Mouse (Mus musculus): ENCODE data around the gene Cdkl4. TPM values are rescaled to one million over a fixed set of nuclear protein-coding genes. Genes with fewer than 3 reads are reported as not detected.
"Not testable (repeated sequence)": the region's sequence is repeated elsewhere in the genome, so short reads cannot be mapped to it uniquely, and the experiment has no call there.

The Cdkl4 gene
- total RNA-seq, 4 experiments from 2014 or later = 0.11 to 0.26 (median 0.25) TPM; not detected in 1

DNA sequence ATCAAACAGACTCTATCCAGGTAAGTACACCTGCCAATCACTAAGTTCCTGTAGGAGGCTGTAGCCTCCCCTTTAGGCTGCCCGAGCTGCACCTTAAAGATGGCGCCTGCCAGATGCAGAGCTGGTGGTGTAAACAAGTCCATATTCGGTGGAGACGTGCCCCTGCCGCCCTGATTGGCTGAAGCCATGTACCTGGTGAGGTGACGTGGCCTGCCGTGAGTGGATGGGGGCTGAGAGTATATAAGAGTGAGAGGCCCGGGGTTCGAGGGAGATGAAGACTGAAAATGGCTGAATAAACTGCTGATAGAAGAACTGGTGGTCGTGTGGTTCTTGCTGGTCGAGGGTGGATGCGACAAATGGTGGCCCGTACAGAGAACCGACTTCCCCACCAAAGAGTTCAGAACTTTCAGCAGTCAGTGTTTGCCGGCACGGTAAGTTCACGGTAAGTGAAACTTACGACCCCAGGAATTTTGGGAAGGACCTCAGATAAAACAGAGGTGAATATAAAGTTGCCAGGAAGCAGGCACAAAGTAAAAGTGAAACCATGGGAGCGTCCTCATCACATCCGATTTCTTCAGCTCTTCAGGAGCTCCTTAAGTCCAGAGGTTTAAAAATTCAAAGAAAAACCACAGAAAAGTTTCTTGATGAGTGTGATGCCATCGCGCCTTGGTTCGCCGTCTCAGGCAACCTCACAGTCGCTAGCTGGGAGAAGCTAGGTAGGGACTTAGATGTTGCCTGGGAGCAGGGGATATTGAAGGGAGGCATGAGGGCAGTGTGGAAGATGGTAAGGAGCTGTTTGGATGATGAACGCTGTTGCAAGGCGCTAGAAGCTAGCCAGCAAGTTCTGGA lies 13.6 kb downstream of the Cdkl4 start:
- DNase-seq (ENCODE audit: low spot score) = peak; percentile 16

DNA sequence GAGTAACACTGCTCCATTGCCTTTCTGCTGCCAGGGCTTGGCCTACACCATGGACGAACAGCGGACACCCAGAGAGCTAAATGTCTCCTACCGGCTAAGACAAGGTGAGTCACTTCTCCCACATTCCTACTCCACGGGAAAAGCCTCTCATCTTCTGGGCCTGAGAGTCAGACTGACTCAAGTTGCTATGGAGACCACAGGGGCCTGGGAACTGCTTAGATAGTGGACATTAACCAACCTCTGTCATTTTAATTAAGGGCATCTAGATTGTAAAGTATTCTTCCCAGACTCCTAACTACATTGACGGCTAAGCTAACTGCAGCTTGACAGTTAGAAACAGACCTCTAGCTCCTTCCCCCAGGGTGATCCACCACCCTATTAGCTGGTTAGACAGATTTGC lies 14.8 kb downstream of the Cdkl4 start:
- DNase-seq (ENCODE audit: low spot score) = no peak

DNA sequence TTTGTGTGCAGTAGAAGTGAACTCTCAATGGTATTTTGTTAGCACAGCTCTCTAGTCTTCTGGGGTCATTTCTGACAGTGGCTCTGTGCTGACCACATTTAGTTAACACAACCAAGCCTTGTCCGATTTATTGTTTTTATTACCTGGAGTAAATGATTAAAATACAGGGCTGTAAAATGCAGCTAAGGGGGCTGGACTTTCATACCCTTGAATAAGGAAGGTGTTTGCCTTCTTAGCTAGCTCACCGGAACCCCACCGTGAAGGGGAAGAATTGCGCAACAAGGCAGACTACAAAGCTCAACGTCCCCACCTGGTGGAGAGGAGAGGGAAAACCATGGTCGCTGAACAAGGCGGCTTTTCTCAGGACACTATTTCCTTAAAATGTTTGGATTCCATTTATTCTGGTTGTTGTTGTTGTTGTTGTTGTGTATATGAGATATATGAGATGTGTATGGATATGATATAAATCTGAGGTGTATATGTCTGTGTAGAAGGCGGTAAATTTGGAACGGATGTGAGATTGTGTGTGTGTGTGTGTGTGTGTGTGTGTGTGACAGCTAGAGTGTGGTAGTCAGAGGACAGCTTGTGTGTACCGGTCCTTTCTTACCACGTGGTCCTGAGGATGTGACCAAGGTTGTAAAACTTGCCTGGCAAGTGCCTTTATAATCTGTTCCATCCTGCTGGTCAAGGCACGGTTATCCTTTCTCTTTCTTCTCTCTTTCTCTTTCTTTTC lies 16.8 kb downstream of the Cdkl4 start:
- peak; percentile 64 for DNase-seq (ENCODE audit: low spot score)

DNA sequence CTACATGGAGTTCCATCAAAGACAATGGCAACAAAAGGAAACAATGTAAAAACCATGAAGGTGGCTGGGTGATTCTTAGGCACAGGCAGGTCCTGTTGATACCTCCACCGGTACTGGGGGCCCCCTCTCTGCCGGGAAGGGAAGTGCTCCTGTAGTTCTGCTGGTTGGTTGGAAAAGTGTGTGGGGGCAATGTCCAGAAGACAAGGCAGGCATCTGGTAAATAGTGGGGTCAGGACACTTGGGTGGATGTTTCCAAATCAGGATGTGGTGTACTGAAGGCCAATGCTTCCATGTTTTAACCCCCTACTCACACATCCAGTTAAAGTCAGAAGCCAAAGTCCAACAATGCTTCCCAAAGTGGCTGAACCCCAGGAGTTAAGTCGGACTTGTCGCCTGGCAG lies 17.9 kb downstream of the Cdkl4 start:
- no peak for DNase-seq (ENCODE audit: low spot score)

DNA sequence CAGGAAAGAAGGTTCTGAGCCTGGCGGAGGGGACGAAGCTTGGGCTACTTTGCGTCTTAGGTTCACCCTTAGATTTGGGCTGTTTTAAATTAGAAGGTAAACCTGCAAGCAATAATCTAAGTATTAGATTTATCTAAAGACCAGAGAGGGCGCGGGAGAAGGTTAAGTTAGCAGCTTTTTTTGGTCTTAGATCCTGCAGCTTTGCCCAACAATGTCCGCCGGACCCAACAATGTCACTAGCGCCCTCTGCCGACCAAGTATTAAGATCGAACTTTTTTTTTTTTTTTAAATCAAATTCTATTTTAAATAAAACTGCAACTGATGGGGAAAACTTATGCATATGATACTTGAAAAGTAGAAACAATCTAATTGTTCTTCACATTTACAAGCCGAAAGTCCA lies 18.6 kb downstream of the Cdkl4 start:
- peak; percentile 28 for DNase-seq (ENCODE audit: low spot score)

DNA sequence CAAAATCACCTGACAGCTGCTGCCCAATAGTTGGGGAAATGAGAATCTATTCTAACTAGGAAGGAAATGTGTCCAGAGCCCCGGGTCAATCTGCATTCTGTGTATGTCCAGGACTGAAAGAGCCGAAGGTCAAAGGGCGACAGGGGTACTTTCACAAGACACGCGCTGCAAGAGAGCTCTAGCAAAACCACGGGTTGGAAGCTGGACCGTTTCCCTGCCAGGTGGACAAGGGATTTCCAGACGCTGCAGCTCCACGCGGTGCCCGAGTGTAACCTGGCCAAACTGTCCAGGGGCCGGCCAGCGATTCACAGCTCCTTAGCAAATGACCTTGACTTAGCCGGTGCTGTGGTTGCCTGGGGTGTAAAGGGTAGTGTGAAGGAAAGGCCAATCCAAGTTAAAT lies 19.0 kb downstream of the Cdkl4 start:
- DNase-seq (ENCODE audit: low spot score) = no peak

DNA sequence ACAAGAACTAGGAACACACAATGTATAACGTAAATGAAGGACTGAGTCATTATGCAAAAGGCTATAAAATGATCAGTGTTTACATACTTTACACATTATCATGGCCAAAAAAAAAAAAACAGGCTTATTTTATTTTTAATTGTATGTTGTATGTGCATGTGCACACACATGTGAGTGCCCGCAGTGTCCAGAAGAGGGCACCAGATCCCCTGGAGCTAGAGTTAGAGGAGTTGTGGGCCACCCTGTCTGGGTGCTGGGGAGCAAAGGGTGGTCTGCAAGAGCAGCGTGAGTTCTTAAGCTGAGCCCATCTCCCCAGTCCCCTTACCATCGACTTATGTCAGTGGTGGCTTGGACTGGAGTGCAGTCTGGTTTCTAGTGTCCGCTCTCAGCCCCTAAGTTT lies 20.2 kb downstream of the Cdkl4 start:
- DNase-seq (ENCODE audit: low spot score) = no peak

DNA sequence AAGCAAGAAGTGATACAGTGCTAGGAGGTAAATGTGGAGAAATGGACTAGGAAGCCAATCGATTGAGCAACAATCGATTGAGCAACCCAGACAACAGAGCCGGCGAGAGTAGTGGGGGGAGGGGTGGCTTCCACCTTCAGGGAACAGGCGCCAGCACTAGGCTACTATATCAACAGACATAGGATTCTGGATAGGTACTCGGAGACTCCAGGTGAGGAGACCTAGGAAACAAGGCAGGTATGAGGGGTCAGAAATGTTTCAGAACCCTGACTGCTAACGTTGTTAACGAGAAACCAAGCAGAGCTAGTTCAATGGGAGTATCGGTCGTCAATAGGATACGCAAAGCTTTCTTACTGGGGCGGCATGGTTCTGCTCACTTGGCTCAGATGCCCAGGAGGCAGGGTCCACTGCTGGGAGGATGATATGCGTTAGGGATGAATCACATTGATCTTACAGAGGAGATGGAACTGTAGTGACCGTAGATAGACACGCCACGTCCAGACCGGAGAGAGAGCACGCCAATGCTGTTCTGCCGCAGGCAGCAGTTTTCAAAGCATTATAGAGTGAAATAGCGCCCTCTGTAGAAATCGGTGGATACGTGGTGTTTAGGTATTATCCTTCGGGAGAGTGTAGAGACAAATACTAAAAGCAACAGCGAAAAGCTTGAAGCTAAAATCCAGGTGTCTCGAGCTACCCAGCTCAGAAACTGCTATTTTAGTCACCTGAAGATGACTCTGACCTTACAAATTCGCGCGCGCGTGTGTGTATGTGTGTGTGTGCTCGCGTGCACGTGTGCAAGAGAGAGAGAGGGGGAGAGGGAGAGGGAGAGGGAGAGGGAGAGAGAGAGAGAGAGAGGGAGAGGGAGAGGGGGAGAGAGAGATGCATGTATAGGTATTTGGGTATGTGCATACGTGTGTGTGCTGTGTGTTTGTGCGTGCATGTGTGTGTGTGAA lies 24.0 kb downstream of the Cdkl4 start:
- peak; percentile 86 for DNase-seq (ENCODE audit: low spot score)

DNA sequence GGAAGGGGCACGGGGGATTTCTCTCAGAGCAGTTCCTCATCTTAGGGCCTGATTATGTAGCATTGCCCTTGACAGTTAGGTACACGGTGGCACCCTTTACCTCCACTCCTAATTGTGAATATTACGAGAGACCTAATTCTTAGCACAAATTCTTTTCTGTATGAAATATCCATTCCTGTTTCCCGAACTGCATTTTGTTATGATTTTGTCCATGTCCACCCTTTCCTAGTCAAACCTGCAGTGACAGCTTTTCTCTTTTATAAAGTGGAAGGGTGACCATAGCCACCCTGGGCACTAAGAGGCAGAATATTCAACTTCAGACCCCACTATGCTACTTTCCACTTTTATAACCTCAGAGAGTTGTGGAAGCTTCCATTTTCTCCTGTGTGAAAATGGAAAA lies 25.0 kb downstream of the Cdkl4 start:
- DNase-seq (ENCODE audit: low spot score) = no peak

DNA sequence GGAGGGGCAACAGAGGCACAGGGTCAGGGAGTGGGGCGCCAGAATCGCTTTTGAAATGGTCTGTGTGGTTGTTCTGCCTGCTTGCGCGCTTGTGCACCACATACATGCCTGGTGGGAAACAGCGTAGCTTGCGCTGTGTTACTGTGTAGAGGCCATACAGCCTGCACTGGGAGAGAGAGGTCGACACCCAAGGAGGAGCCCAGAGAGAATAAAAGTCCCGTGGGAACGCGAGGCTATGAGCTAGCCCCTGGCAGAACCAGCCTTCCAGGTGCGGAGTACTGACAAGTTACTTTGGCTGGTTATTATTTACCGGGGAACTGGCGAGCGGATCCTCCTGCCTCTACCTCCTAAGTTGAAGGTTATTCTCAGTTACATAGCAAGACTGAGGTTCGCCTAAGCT lies 26.6 kb downstream of the Cdkl4 start:
- no peak for DNase-seq (ENCODE audit: low spot score)

DNA sequence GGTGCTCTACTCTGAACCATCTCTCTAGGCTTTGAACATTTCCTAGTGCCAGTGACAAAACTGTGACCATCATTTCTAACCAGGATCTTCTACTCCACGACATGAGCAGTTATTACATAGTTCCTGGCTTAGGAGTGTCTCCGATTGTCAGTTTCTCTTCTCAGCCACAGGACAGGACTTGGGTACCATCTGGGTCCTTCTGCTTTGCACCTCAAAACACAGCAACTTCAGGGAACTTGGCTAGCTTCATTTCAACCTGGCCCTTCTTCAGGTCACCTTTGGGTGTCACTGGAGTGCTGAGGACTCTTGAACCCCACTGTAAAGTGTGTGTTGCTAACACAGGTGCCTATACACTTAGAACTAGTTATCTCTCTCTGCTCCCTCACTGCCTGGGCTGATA lies 30.8 kb downstream of the Cdkl4 start:
- DNase-seq (ENCODE audit: low spot score) = no peak

DNA sequence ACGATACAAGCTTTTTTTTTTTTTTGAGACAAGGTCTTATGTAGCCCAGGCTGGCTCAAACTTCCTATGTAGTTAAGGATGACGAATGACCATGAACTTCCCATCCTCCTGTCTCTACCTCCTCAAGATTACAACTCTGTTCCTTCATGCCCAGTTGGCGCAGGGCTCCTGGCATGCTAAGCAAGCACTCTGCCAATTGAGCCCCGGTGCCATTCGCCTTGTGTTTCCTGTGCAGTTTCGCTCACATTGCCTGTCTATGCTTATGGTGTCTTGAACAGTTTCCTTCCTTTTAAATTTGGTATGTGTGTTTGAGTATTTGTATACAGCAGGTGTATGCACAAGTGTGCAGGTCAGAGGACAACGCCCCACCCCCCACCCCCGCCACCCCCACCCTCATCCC lies 31.4 kb downstream of the Cdkl4 start:
- no peak for DNase-seq (ENCODE audit: low spot score)

DNA sequence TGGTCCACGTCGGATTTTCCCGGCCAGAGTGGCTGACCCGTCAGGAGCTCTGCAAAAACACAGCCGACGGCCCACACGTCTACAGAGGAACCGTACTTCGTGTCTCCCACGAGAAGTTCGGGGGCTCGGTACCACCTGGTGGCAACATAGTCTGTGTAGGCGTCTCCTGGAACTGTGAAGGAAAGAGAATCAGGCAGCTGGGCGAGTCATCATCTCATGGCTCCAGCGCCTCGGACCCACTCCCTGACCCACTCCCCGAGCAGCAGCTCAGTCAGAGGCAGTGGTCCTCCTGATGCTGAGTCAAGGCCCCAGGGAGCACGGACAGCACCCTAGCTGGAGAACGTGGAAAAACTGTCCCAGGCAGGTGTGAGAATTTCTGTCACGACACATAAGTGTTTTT lies 34.0 kb downstream of the Cdkl4 start:
- no peak for DNase-seq (ENCODE audit: low spot score)

DNA sequence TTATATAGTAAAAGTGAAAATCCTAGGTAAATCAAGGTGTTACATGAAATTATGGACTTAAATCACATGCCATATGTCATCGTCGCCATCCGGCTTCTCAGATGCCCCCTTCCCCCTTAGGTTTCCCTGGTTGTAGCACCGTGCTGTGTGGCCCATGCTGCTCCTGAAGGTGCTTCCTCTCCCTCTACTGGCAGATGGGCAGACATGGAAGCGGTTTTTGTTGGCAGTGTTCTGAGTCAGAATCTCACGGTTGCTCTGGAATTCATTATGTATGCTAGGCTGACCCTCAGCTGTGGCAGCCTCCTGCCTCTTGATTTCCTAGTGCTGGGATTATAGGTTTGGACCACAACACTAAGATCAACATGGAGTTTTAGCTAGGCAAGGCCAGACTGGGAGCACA lies 40.5 kb downstream of the Cdkl4 start:
- DNase-seq (ENCODE audit: low spot score) = no peak

DNA sequence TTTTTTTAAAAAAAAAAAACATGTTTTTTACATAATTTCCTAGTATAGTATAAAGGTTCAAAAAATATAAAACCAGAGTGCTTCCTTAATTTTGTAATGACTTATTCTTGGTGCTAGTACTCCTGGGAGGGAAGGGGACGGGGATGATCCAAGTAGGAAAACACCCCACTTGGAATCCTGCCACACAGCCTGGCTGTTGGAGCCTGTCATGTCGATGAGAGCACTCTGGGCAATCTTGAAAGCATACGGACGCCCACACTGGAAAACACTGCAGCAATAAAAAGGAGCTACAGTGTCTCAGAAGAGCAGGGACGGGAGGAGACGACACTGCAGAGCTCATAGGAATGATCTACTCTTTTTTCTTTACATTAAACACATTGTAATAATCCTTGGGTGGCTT lies 42.0 kb downstream of the Cdkl4 start:
- DNase-seq (ENCODE audit: low spot score) = no peak

DNA sequence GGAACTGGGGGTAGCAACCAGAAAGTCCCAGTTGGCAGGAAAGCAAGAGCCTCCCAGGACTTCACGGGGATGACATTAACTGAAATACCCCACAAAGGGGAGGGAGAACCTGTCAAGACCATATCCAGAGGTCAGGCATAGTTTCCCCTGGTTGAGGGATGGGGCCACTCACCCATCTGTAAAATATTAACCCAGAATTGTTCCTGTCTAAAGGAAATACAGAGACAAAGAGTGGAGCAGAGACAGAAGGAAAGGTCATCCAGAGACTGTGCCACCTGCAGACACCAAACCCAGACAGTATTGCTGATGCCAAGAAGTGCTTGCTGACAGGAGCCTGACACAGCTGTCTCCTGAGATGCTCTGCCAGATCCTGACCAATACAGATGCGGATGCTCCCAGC lies 46.3 kb downstream of the Cdkl4 start:
- not testable (repeated sequence) for DNase-seq (ENCODE audit: low spot score)

DNA sequence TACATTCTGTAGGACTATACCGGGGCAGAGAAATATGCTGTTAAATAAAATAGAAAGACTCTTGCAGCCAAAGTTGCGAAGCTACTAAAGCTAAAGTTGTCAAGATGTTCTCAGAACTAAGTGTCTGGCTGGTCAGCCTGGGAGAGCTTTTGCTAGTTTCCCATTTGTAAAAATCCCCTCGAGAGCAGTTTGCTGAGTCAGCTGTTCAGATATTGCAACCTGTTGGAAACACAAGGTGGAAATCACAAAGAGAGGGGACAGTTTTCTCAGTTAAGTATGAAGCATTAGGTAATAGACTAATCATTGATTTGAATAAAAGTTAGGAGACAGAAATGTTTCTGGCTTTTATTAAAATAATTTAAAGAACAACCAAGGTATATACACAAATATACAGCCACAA lies 54.4 kb downstream of the Cdkl4 start:
- DNase-seq (ENCODE audit: low spot score) = no peak

DNA sequence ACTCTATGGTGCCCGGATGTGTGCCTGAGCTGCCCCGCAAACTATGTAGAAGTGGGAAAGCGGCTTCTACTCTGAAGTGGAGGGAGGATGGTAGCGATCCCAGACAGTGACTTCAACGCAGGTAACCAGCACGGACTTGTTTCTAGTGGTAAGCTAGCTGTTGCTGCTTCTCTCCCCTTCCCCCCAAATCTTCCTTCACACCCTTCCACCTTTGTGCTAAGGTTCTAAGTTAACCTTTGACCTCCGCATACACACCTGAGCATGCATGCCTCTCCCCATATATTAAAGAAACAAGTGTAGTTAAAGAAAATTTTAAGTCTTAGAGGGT lies 55.4 kb downstream of the Cdkl4 start:
- DNase-seq (ENCODE audit: low spot score) = no peak

DNA sequence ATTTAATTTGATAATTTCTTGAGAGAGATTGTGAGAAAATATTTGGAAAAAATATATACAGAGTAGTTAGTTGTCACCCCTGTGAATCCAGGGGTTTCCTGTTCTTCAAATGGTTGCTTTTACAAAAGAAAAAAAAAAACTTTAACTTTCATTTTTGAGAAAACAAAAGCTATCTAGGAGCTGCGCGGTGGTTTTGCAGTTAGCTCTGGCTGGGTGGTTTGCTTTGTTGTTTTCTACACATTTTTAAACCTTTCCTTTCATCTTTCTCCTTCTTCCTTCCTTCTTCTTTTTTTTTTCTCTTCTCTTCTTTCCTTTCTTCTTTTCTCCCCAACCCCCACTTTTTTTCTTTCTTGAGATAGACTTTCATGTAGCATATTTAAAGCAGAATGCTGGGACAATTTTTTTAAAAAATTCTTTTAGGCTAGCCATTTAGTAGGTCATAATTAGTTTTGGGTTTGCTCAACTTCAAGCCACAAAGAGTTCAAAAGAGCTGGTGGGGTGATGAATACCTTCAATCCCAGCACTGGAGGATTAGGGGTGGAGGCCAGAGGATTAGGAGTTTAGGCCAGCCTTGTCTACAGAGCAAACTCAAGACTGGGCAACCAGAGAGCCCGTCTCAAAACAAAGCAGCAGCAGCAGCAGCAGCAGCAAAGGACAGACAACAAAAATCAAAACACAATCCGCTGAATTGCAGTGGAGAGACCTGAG lies 55.9 kb downstream of the Cdkl4 start:
- no peak for DNase-seq (ENCODE audit: low spot score)

DNA sequence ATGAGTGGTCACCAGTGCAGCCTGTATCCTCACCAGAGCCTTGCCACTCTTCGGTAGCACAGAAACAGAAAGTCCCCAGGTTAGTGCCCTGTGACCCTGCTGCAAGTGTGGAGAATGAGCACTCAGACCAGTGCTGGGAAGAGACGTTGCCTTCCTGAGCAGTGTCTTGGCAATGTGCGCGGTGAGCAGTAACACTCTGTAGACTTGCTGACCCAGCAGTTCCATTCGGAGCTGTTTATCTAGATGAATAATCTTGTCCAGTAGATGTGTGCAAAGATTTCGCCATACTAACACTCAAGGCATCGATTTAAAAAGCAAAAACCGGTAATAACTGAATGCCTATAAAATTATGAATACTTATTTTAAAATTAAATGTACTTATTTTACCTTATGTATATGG lies 57.1 kb downstream of the Cdkl4 start:
- no peak for DNase-seq (ENCODE audit: low spot score)

DNA sequence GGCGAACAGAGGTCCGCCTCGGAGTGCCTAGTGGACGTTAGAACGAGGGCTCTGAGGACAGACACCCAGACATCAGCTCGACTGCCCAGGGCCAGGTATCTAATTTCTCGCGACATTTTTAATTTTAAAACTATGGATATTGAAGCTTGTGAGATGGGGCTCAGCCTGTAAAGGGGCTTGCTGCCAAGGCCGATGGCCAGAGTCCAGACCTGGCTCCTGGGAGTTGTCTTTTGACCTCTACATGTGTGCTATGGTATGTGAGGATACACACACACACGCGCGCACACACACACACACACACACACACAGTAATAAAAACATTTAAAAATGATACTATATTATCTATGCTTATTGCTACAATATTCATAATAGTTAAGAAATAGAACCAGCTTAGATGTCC lies 58.8 kb downstream of the Cdkl4 start:
- DNase-seq (ENCODE audit: low spot score) = no peak

DNA sequence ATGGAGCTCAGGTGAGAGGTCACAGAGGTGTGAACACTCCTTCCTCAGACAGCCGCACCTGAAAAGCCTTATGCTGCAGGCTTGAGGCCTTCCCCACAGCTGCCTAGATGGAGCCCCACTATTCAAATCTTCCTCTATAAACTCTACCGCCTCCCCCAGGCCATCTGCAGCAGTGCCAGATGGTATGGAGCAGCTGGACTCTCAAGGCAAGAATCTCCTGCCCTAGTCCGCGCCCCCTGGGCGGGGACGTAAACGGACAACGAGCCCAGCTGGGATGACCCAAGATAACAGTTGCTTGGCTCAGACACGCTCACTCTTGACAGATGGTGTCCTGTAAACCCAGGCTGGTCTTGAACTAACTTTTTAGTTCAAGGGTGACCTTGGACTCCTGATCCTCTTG lies 60.4 kb downstream of the Cdkl4 start:
- DNase-seq (ENCODE audit: low spot score) = no peak

Measured in heart, adult 8-10 months (tissue).